Mouse (Mus musculus) neural tube, embryonic 11.5 days (tissue): ENCODE results near the gene Rab11fip3. TPM values are rescaled to one million over a fixed set of nuclear protein-coding genes. Genes with fewer than 3 reads are reported as not detected.

Experiments used
- polyA plus RNA-seq: library from polyadenylated mRNA; unstranded; fragments of >200 nt; fragmentation: Nextera tagmentation; extraction: Ambion mirVana; gene quantifications from 2 replicates; pipeline ENCODE4 v1.2.1, GENCODE M21; 2014

Rab11fip3 gene
- polyA plus RNA-seq, 1 experiment from 2014 or later, result 24.8 TPM

Other genes with a start within 250 kb of the Rab11fip3 start
- gene Wdr24, start 245.9 kb downstream of the Rab11fip3 start, polyA plus RNA-seq, result 29.2 and 31.8 TPM in 2 replicates
- 52.1 and 55.6 TPM in 2 replicates for gene Jmjd8, start 240.7 kb downstream of the Rab11fip3 start, polyA plus RNA-seq
- gene Stub1, start 236.2 kb downstream of the Rab11fip3 start, polyA plus RNA-seq, result 327 and 334 TPM in 2 replicates
- 4.3 and 4.4 TPM in 2 replicates for gene Rhbdl1, start 232.3 kb downstream of the Rab11fip3 start, polyA plus RNA-seq
- gene Gm20683, start 227.8 kb downstream of the Rab11fip3 start, polyA plus RNA-seq, result 1.2 and 2.9 TPM in 2 replicates
- 8.6 and 10.5 TPM in 2 replicates for gene Rhot2, start 224.7 kb downstream of the Rab11fip3 start, polyA plus RNA-seq
- gene Wdr90, start 208.1 kb downstream of the Rab11fip3 start, polyA plus RNA-seq, result 17.8 and 20.3 TPM in 2 replicates
- gene Mcrip2, start 200.8 kb downstream of the Rab11fip3 start, polyA plus RNA-seq, result 8.2 and 8.7 TPM in 2 replicates
- 57.8 and 58.8 TPM in 2 replicates for gene Mettl26, start 194.5 kb downstream of the Rab11fip3 start, polyA plus RNA-seq
- 1.2 and 1.7 TPM in 2 replicates for gene Wfikkn1, start 188.7 kb downstream of the Rab11fip3 start, polyA plus RNA-seq
- 23.6 and 25.9 TPM in 2 replicates for gene Rab40c, start 149.8 kb downstream of the Rab11fip3 start, polyA plus RNA-seq
- 51.6 and 60.9 TPM in 2 replicates for gene Pigq, start 124.6 kb downstream of the Rab11fip3 start, polyA plus RNA-seq
- gene Nhlrc4, start 124.6 kb downstream of the Rab11fip3 start, polyA plus RNA-seq, result 0.11 and 0.38 TPM in 2 replicates
- gene A930017K11Rik, start 117.0 kb downstream of the Rab11fip3 start, polyA plus RNA-seq, result not detected in 2 replicates
- gene Capn15, start 83.8 kb downstream of the Rab11fip3 start, polyA plus RNA-seq, result 21.0 and 23.3 TPM in 2 replicates
- gene Decr2, start 20.8 kb upstream of the Rab11fip3 start, polyA plus RNA-seq, result 16.5 and 22.9 TPM in 2 replicates
- 66.9 and 68.2 TPM in 2 replicates for gene Nme4, start 26.0 kb upstream of the Rab11fip3 start, polyA plus RNA-seq
- gene Tmem8, start 43.7 kb upstream of the Rab11fip3 start, polyA plus RNA-seq, result 1.1 and 1.3 TPM in 2 replicates
- gene Mrpl28, start 53.9 kb upstream of the Rab11fip3 start, polyA plus RNA-seq, result 240 and 252 TPM in 2 replicates
- 19.3 and 20.9 TPM in 2 replicates for gene Axin1, start 69.1 kb upstream of the Rab11fip3 start, polyA plus RNA-seq
- gene Pdia2, start 129.5 kb upstream of the Rab11fip3 start, polyA plus RNA-seq, result 0.27 and 1.0 TPM in 2 replicates
- 0.53 and 0.77 TPM in 2 replicates for gene Rgs11, start 133.4 kb upstream of the Rab11fip3 start, polyA plus RNA-seq
- gene Arhgdig, start 138.2 kb upstream of the Rab11fip3 start, polyA plus RNA-seq, result 14.5 and 16.2 TPM in 2 replicates
- gene Fam234a, start 174.7 kb upstream of the Rab11fip3 start, polyA plus RNA-seq, result 22.2 and 22.7 TPM in 2 replicates
- gene Luc7l, start 183.3 kb upstream of the Rab11fip3 start, polyA plus RNA-seq, result 125 and 128 TPM in 2 replicates